11 mouse cellular contexts compared by ENCODE assay signal in the genomic region with DNA sequence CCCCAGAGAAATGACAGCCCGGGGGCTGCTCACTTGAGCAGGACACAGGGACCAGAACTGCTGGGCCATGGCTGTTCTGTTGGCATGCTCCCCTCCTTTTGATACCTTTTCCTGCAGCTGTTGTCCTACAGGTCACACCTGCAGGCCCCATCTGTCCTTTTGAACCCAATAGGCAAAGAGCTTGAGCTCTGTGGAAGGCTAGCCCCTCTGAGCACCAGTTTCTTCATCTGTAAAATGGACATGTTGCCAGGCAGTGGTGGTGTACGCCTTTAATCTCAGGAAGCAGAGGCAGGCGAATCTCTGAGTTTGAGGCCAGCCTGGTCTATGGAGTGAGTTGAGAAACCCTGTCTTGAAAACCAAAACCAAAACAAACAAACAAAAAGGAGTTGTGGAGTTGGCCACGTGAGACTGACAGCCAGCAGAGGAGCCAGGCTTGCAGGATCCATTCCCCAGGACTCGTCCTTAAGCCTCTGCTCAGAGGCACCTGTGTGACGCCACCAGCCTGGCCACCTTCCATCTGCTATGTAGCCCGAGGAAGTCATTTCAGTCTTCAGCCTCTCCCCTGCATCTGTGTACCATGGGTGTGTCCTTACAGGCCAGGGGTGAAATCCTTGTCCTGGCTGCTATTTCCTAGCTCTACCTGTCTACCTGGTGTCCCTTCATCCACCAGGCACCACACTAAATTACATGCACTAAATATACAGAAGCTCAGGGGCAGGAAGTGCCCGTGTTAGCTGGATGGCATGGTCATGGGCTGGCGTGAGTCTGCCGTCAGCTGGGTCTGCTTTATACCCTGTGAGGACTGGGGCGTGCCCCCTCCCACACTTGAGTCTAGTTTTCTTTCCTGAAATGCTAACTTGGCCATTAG. TPM values are rescaled to one million over a fixed set of nuclear protein-coding genes. Genes with fewer than 3 reads are reported as not detected.
DNase-seq lines count a peak whose midpoint lies in the region; ATAC-seq and TF ChIP-seq lines count a peak whose summit lies in the region.
"Had no signal": no experiment of that assay in that cellular context is flagged by ENCODE, and none has a peak within 500 bp of the region (broad histone marks: within the 10 kb centered on the region; RNA-seq: fewer than 3 reads in every experiment).

No protein-coding gene starts in this region.

- no peak overlapping the region for H3K4me3 ChIP-seq in bone marrow macrophage, adult 2 months (ENCODE audit: insufficient read depth, low read length)
- no peak overlapping the region for H3K4me3 ChIP-seq in forebrain, embryonic 15.5 days
- no peak overlapping the region for H3K4me3 ChIP-seq in limb, embryonic 14.5 days (replicated peaks; ENCODE audit: low read length)
- no peak overlapping the region for H3K4me3 ChIP-seq in heart, embryonic 10.5 days
- H3K4me3 ChIP-seq: liver, embryonic 13.5 days had no signal

- H3K9ac ChIP-seq in forebrain, embryonic 15.5 days (replicated peaks), result no peak overlapping the region
- H3K9ac ChIP-seq in limb, embryonic 14.5 days (ENCODE audit: low read depth, low read length, severe bottlenecking), result peak overlapping the region; percentile 25; the same call in 1 of the 2 replicates
- H3K9ac ChIP-seq: liver, embryonic 13.5 days had no signal

- peak overlapping the region; percentile 96; the same call in 1 of the 2 replicates for H3K27ac ChIP-seq in bone marrow macrophage, adult 2 months (ENCODE audit: insufficient read depth, low read depth, low read length)
- H3K27ac ChIP-seq in forebrain, embryonic 15.5 days (replicated peaks), result peak overlapping the region; percentile 89
- H3K27ac ChIP-seq in limb, embryonic 14.5 days (replicated peaks; ENCODE audit: low read depth, low read length), result 0 out of 2 replicates have a peak overlapping the region, but pooled peaks have one; percentile 13
- no peak overlapping the region for H3K27ac ChIP-seq in heart, embryonic 10.5 days
- H3K27ac ChIP-seq: liver, embryonic 13.5 days had no signal

- peaks cover 73% of the 10 kb centered on the region for H3K4me1 ChIP-seq in bone marrow macrophage, adult 2 months (ENCODE audit: control insufficient read depth, insufficient read depth, low read length)
- peaks cover 89% of the 10 kb centered on the region for H3K4me1 ChIP-seq in forebrain, embryonic 15.5 days
- peaks cover 60% of the 10 kb centered on the region for H3K4me1 ChIP-seq in limb, embryonic 14.5 days (ENCODE audit: control insufficient read depth, insufficient read depth, low read length)
- peaks cover 78% of the 10 kb centered on the region for H3K4me1 ChIP-seq in heart, embryonic 10.5 days

- TF ChIP-seq CTCF in bone marrow macrophage, adult 2 months (IDR thresholded peaks at IDR 0.05; ENCODE audit: low read depth, low read length), result no peak

- H3K4me2 ChIP-seq in forebrain, embryonic 15.5 days (replicated peaks), result no peak overlapping the region
- no peak overlapping the region for H3K4me2 ChIP-seq in limb, embryonic 14.5 days (replicated peaks; ENCODE audit: low read depth, low read length, severe bottlenecking)
- H3K4me2 ChIP-seq: liver, embryonic 13.5 days had no signal

- H3K36me3 ChIP-seq in forebrain, embryonic 15.5 days, result peaks cover 4% of the 10 kb centered on the region
- H3K36me3 ChIP-seq in limb, embryonic 14.5 days (ENCODE audit: control insufficient read depth, insufficient read depth, low read length), result peaks cover 22% of the 10 kb centered on the region
- no peaks in the 10 kb centered on the region; the same call in 1 of the 2 replicates for H3K36me3 ChIP-seq in heart, embryonic 10.5 days
- H3K36me3 ChIP-seq: liver, embryonic 13.5 days had no signal

- DNase-seq in heart, adult 11 months, result peak; percentile 92
- DNase-seq in heart, adult 18-20 months, result no peak
- no peak for DNase-seq in limb, embryonic 14.5 days (ENCODE audit: low spot score)
- no peak for DNase-seq in embryo, embryonic 10 days (ENCODE audit: low spot score)
- no peak for DNase-seq in layer of hippocampus, adult 8-10 months (ENCODE audit: low spot score in 2 of 2)
- DNase-seq in heart, embryonic 10.5 days (ENCODE audit: low spot score), result no peak
- DNase-seq: kidney, adult 2 months; liver, embryonic 13.5 days had no signal

- no peaks in the 10 kb centered on the region for H3K27me3 ChIP-seq in forebrain, embryonic 15.5 days
- no peaks in the 10 kb centered on the region for H3K27me3 ChIP-seq in limb, embryonic 14.5 days (ENCODE audit: control insufficient read depth, insufficient read depth, low read length)
- no peaks in the 10 kb centered on the region for H3K27me3 ChIP-seq in heart, embryonic 10.5 days (ENCODE audit: insufficient read depth, poor library complexity, severe bottlenecking)

- ATAC-seq in forebrain, embryonic 15.5 days (replicated peaks), result no peak
- ATAC-seq in limb, embryonic 14.5 days (ENCODE audit: low FRiP score, low read depth), result no peak

- no peaks in the 10 kb centered on the region for H3K9me3 ChIP-seq in forebrain, embryonic 15.5 days
- no peaks in the 10 kb centered on the region for H3K9me3 ChIP-seq in limb, embryonic 14.5 days (ENCODE audit: control insufficient read depth, low read length)
- no peaks in the 10 kb centered on the region for H3K9me3 ChIP-seq in heart, embryonic 10.5 days
- H3K9me3 ChIP-seq: liver, embryonic 13.5 days had no signal

- WGBS in forebrain, embryonic 15.5 days, result 76% methylated on average over 11 of the region's 11 CpGs
- WGBS in limb, embryonic 14.5 days, result 78% methylated on average over 11 of the region's 11 CpGs
- WGBS in heart, embryonic 10.5 days, result 75% methylated on average over 11 of the region's 11 CpGs

- TF ChIP-seq POLR2A in bone marrow macrophage, adult 2 months (IDR thresholded peaks at IDR 0.05; ENCODE audit: borderline replicate concordance, low read depth, low read length), result no peak
- no peak for TF ChIP-seq POLR2A in limb, embryonic 14.5 days (IDR thresholded peaks at IDR 0.05; ENCODE audit: borderline replicate concordance, extremely low read depth, insufficient read depth, insufficient read length)

RNA-seq across cellular contexts. Expression of a gene that starts 24.1 kb away (rescaled TPM):
- 10 to 100 TPM in 1 of 2 experiments, 1 to 10 TPM in 1; 8.7 to 11.5 TPM for total RNA-seq in heart, adult 18-20 months (2021)
- polyA plus RNA-seq in bone marrow macrophage, adult 2 months (2012; ENCODE audit: insufficient read depth, insufficient read length, missing spikeins), result 30.6 and 37.0 TPM in 2 replicates
- polyA plus RNA-seq in forebrain, embryonic 15.5 days (2015; fragmentation: Nextera tagmentation; extraction: Ambion mirVana), result 84.6 and 87.8 TPM in 2 replicates
- polyA plus RNA-seq in limb, embryonic 14.5 days (2012; rRNA removed), result 86.6 and 108 TPM in 2 replicates
- 61.6 and 63.1 TPM in 2 replicates for polyA plus RNA-seq in limb, embryonic 14.5 days (2014; fragmentation: Nextera tagmentation; extraction: Ambion mirVana)
- 100 to 1,000 TPM; 105 to 142 (median 118) TPM for total RNA-seq in layer of hippocampus, adult 8-10 months (2022)
- polyA plus RNA-seq in heart, embryonic 10.5 days (2016; fragmentation: Nextera tagmentation; extraction: Ambion mirVana), result 11.6 and 20.5 TPM in 2 replicates

RNA-seq across cellular contexts. Expression of a gene that starts 26.2 kb away (rescaled TPM):
- total RNA-seq in heart, adult 18-20 months (2021), result not detected
- not detected in 2 replicates for polyA plus RNA-seq in bone marrow macrophage, adult 2 months (2012; ENCODE audit: insufficient read depth, insufficient read length, missing spikeins)
- 0.10 TPM in 1 of 2 replicates, not detected in the other for polyA plus RNA-seq in forebrain, embryonic 15.5 days (2015; fragmentation: Nextera tagmentation; extraction: Ambion mirVana)
- 0.06 and 0.12 TPM in 2 replicates for polyA plus RNA-seq in limb, embryonic 14.5 days (2012; rRNA removed)
- polyA plus RNA-seq in limb, embryonic 14.5 days (2014; fragmentation: Nextera tagmentation; extraction: Ambion mirVana), result not detected in 2 replicates
- total RNA-seq in layer of hippocampus, adult 8-10 months (2022), result not detected
- polyA plus RNA-seq in heart, embryonic 10.5 days (2016; fragmentation: Nextera tagmentation; extraction: Ambion mirVana), result not detected in 2 replicates
- polyA plus RNA-seq: CD4-positive, CD25-positive, alpha-beta regulatory T cell, adult 4 months; kidney, adult 2 months had no signal

RNA-seq across cellular contexts. Expression of a gene that starts 31.1 kb away (rescaled TPM):
- total RNA-seq in heart, adult 18-20 months (2021), result 1 to 10 TPM; 1.1 to 1.2 TPM
- polyA plus RNA-seq in bone marrow macrophage, adult 2 months (2012; ENCODE audit: insufficient read depth, insufficient read length, missing spikeins), result 5.1 and 8.2 TPM in 2 replicates
- polyA plus RNA-seq in forebrain, embryonic 15.5 days (2015; fragmentation: Nextera tagmentation; extraction: Ambion mirVana), result 0.60 and 0.92 TPM in 2 replicates
- 1.1 TPM in 1 of 2 replicates, not detected in the other for polyA plus RNA-seq in limb, embryonic 14.5 days (2012; rRNA removed)
- 0.61 and 1.1 TPM in 2 replicates for polyA plus RNA-seq in limb, embryonic 14.5 days (2014; fragmentation: Nextera tagmentation; extraction: Ambion mirVana)
- total RNA-seq in layer of hippocampus, adult 8-10 months (2022), result 1 to 10 TPM in 3 of 4 experiments, not detected in 1; 1.5 to 4.1 (median 1.7) TPM
- not detected in 2 replicates for polyA plus RNA-seq in heart, embryonic 10.5 days (2016; fragmentation: Nextera tagmentation; extraction: Ambion mirVana)
- polyA plus RNA-seq: CD4-positive, CD25-positive, alpha-beta regulatory T cell, adult 4 months had no signal

RNA-seq across cellular contexts. Expression of a gene that starts 40.3 kb away (rescaled TPM):
- 1 to 10 TPM; 2.4 to 2.7 TPM for total RNA-seq in heart, adult 18-20 months (2021)
- 16.0 and 18.4 TPM in 2 replicates for polyA plus RNA-seq in bone marrow macrophage, adult 2 months (2012; ENCODE audit: insufficient read depth, insufficient read length, missing spikeins)
- polyA plus RNA-seq in forebrain, embryonic 15.5 days (2015; fragmentation: Nextera tagmentation; extraction: Ambion mirVana), result 0.50 and 0.68 TPM in 2 replicates
- polyA plus RNA-seq in limb, embryonic 14.5 days (2012; rRNA removed), result 2.1 and 3.3 TPM in 2 replicates
- 1.0 and 1.4 TPM in 2 replicates for polyA plus RNA-seq in limb, embryonic 14.5 days (2014; fragmentation: Nextera tagmentation; extraction: Ambion mirVana)
- total RNA-seq in layer of hippocampus, adult 8-10 months (2022), result 1 to 10 TPM; 2.1 to 6.6 (median 3.4) TPM
- polyA plus RNA-seq in heart, embryonic 10.5 days (2016; fragmentation: Nextera tagmentation; extraction: Ambion mirVana), result 0.13 TPM in 1 of 2 replicates, not detected in the other
- polyA plus RNA-seq: CD4-positive, CD25-positive, alpha-beta regulatory T cell, adult 4 months had no signal

RNA-seq across cellular contexts. Expression of a gene that starts 46.6 kb away (rescaled TPM):
- total RNA-seq in heart, adult 18-20 months (2021), result 10 to 100 TPM in 1 of 2 experiments, 1 to 10 TPM in 1; 9.3 to 10.2 TPM
- polyA plus RNA-seq in bone marrow macrophage, adult 2 months (2012; ENCODE audit: insufficient read depth, insufficient read length, missing spikeins), result 11.3 and 12.9 TPM in 2 replicates
- 41.8 and 42.3 TPM in 2 replicates for polyA plus RNA-seq in forebrain, embryonic 15.5 days (2015; fragmentation: Nextera tagmentation; extraction: Ambion mirVana)
- 52.4 and 52.6 TPM in 2 replicates for polyA plus RNA-seq in limb, embryonic 14.5 days (2012; rRNA removed)
- 29.7 and 31.1 TPM in 2 replicates for polyA plus RNA-seq in limb, embryonic 14.5 days (2014; fragmentation: Nextera tagmentation; extraction: Ambion mirVana)
- total RNA-seq in layer of hippocampus, adult 8-10 months (2022), result 10 to 100 TPM; 18.6 to 21.2 (median 19.5) TPM
- polyA plus RNA-seq in heart, embryonic 10.5 days (2016; fragmentation: Nextera tagmentation; extraction: Ambion mirVana), result 37.0 and 45.2 TPM in 2 replicates
